Mouse (Mus musculus) neural tube, embryonic 11.5 days (tissue): ENCODE results near the gene BC037034. TPM values are rescaled to one million over a fixed set of nuclear protein-coding genes. Genes with fewer than 3 reads are reported as not detected.

Source experiments
- ATAC-seq: fragments of 200-750 bp; cut with Nextera tagmentation; 2 replicates; pipeline ENCODE4 v1.8.0; 2017; ENCODE audit warnings: moderate number of reproducible peaks, mild to moderate bottlenecking, moderate TSS enrichment, moderate library complexity; ENCODE audit not compliant: insufficient read depth, low FRiP score, low TSS enrichment
- DNase-seq: peaks from one replicate; pipeline ENCODE4 v3.0.0-alpha.2; 2015; ENCODE audit warnings: low spot score
- H3K27ac ChIP-seq: fragments of 300-500 bp; sonication (generic); 2 replicates; pipeline ENCODE4 v1.5.1; 2014; ENCODE audit warnings: low read depth, mild to moderate bottlenecking, low read length
- H3K27me3 ChIP-seq: fragments of 300-500 bp; sonication (generic); 2 replicates; pipeline ENCODE4 v1.6.1; 2014; ENCODE audit warnings: mild to moderate bottlenecking, low read length, mixed read lengths; ENCODE audit not compliant: control insufficient read depth, insufficient read depth
- H3K36me3 ChIP-seq: fragments of 300-500 bp; sonication (generic); 2 replicates; pipeline ENCODE4 v1.6.1; 2014; ENCODE audit warnings: mild to moderate bottlenecking, low read length, moderate library complexity, mixed read lengths; ENCODE audit not compliant: control insufficient read depth, insufficient read depth
- H3K4me1 ChIP-seq: fragments of 300-500 bp; sonication (generic); 2 replicates; pipeline ENCODE4 v1.6.1; 2014; ENCODE audit warnings: low read length, mixed read lengths; ENCODE audit not compliant: control insufficient read depth, insufficient read depth
- H3K4me2 ChIP-seq: fragments of 300-500 bp; sonication (generic); 2 replicates; pipeline ENCODE4 v1.6.1; 2014; ENCODE audit warnings: low read depth, mild to moderate bottlenecking, moderate library complexity
- H3K4me3 ChIP-seq: fragments of 300-500 bp; sonication (generic); 2 replicates; pipeline ENCODE4 v1.5.1; 2014; ENCODE audit warnings: low read depth, low read length
- H3K9ac ChIP-seq: fragments of 300-500 bp; sonication (generic); 2 replicates; pipeline ENCODE4 v1.6.1; 2014; ENCODE audit warnings: mild to moderate bottlenecking, low read length
- H3K9me3 ChIP-seq: fragments of 300-500 bp; sonication (generic); 2 replicates; pipeline ENCODE4 v1.6.1; 2016; ENCODE audit warnings: low read length; ENCODE audit not compliant: control insufficient read depth
- WGBS: fragments of 180-500 bp; shearing (Covaris S2); extraction: QIAGEN DNeasy Blood & Tissue Kit; methylation state at CpG from one replicate; pipeline ENCODE4 v1.1.7; 2014; 5-methylcytosine and 5-hydroxymethylcytosine counted together
- polyA plus RNA-seq: library from polyadenylated mRNA; unstranded; fragments of >200 nt; fragmentation: Nextera tagmentation; extraction: Ambion mirVana; gene quantifications from 2 replicates; pipeline ENCODE4 v1.2.1, GENCODE M21; 2014

The BC037034 gene
- polyA plus RNA-seq, 1 experiment from 2014 or later, result 9.1 TPM

- no peaks in the 10 kb centered on the region for H3K9me3 ChIP-seq
- no peak overlapping the region for H3K27ac ChIP-seq
- H3K27me3 ChIP-seq, result no peaks in the 10 kb centered on the region
- DNase-seq, result no peak
- peaks cover 14% of the 10 kb centered on the region for H3K4me1 ChIP-seq
- no peak overlapping the region for H3K4me2 ChIP-seq
- no peak for ATAC-seq
- H3K36me3 ChIP-seq, result peaks cover 17% of the 10 kb centered on the region
- no peak overlapping the region for H3K9ac ChIP-seq
- H3K4me3 ChIP-seq, result no peak overlapping the region
- WGBS, result 88% methylated on average over 3 of the region's 3 CpGs
Observed at GRCm38 (mm10) chr5:138258078-138258477, 5.8 kb downstream of the BC037034 start.

GRCm38 (mm10) chr5:138257585-138257978 lies 6.3 kb downstream of the BC037034 start:
- DNase-seq (no peak), ATAC-seq (no peak)
- no peak overlapping the region for H3K4me2 ChIP-seq
- H3K27ac ChIP-seq, result no peak overlapping the region
- no peak overlapping the region for H3K4me3 ChIP-seq
- H3K36me3 ChIP-seq, result peaks cover 17% of the 10 kb centered on the region
- no peak overlapping the region for H3K9ac ChIP-seq
- H3K4me1 ChIP-seq, result peaks cover 9% of the 10 kb centered on the region
- H3K27me3 ChIP-seq, result no peaks in the 10 kb centered on the region
- no peaks in the 10 kb centered on the region for H3K9me3 ChIP-seq
- 96% methylated on average over 4 of the region's 4 CpGs for WGBS

- Histone ChIP-seq H3K4me2 (no peak overlapping the region), H3K36me3 (peaks cover 17% of the 10 kb centered on the region), H3K9ac (no peak overlapping the region), H3K9me3 (no peaks in the 10 kb centered on the region), H3K4me3 (no peak overlapping the region), H3K27me3 (no peaks in the 10 kb centered on the region), H3K4me1 (peaks cover 7% of the 10 kb centered on the region), H3K27ac (no peak overlapping the region)
- WGBS, result 92% methylated on average over 10 of the region's 10 CpGs
- no peak for DNase-seq
- no peak for ATAC-seq
Observed at GRCm38 (mm10) chr5:138256966-138257584, 6.8 kb downstream of the BC037034 start.

GRCm38 (mm10) chr5:138256094-138256467 lies 7.8 kb downstream of the BC037034 start:
- Histone ChIP-seq H3K9me3 (no peaks in the 10 kb centered on the region), H3K4me2 (peak overlapping the region; percentile 77), H3K27ac (peak overlapping the region; percentile 28; the same call in 1 of the 2 replicates), H3K36me3 (peaks cover 10% of the 10 kb centered on the region), H3K4me3 (peak overlapping the region; percentile 60), H3K27me3 (no peaks in the 10 kb centered on the region), H3K4me1 (peaks cover 7% of the 10 kb centered on the region), H3K9ac (peak overlapping the region; percentile 53)
- DNase-seq (no peak), ATAC-seq (no peak; the same call in 1 of the 2 replicates)
- WGBS, result 36% methylated on average over 7 of the region's 7 CpGs

GRCm38 (mm10) chr5:138255353-138256093 lies 8.3 kb downstream of the BC037034 start, which contains the start of gene Lamtor4:
Gene Lamtor4 (plus strand): TSS chr5:138255482.
- H3K4me2 ChIP-seq, result peak within 1 kb of the TSS; percentile 77
- peak; percentile 90 for DNase-seq
- ATAC-seq, result peak; percentile 99
- H3K27me3 ChIP-seq, result no peaks in the 10 kb centered on the region
- peak within 1 kb of the TSS; percentile 60 for H3K4me3 ChIP-seq
- H3K4me1 ChIP-seq, result peaks cover 7% of the 10 kb centered on the region
- under 1% methylated on average over 38 of the region's 38 CpGs for WGBS
- peak within 1 kb of the TSS; percentile 28; the same call in 1 of the 2 replicates for H3K27ac ChIP-seq
- H3K9ac ChIP-seq, result peak within 1 kb of the TSS; percentile 53
- no peaks in the 10 kb centered on the region for H3K9me3 ChIP-seq
- H3K36me3 ChIP-seq, result peaks cover 10% of the 10 kb centered on the region

GRCm38 (mm10) chr5:138253061-138253460 lies 10.8 kb downstream of the BC037034 start:
- DNase-seq (no peak), ATAC-seq (no peak)
- WGBS, result 91% methylated on average over 3 of the region's 3 CpGs
- Histone ChIP-seq H3K36me3 (no peaks in the 10 kb centered on the region), H3K4me1 (peaks cover 7% of the 10 kb centered on the region), H3K4me2 (no peak overlapping the region), H3K9ac (no peak overlapping the region), H3K4me3 (no peak overlapping the region), H3K27ac (no peak overlapping the region), H3K9me3 (no peaks in the 10 kb centered on the region), H3K27me3 (no peaks in the 10 kb centered on the region)

GRCm38 (mm10) chr5:138251144-138251543 lies 12.7 kb downstream of the BC037034 start:
- no peak for ATAC-seq
- H3K9me3 ChIP-seq, result no peaks in the 10 kb centered on the region
- H3K27me3 ChIP-seq, result no peaks in the 10 kb centered on the region
- no peak for DNase-seq
- peaks cover 3% of the 10 kb centered on the region for H3K4me1 ChIP-seq
- H3K4me3 ChIP-seq, result no peak overlapping the region
- no peaks in the 10 kb centered on the region for H3K36me3 ChIP-seq
- H3K4me2 ChIP-seq, result no peak overlapping the region
- whole genome bisulfite sequencing, result 85% methylated on average over 12 of the region's 12 CpGs
- no peak overlapping the region for H3K27ac ChIP-seq
- no peak overlapping the region for H3K9ac ChIP-seq

- Histone ChIP-seq H3K4me3 (no peak overlapping the region), H3K27ac (no peak overlapping the region), H3K4me1 (no peaks in the 10 kb centered on the region), H3K27me3 (no peaks in the 10 kb centered on the region), H3K9me3 (no peaks in the 10 kb centered on the region), H3K9ac (no peak overlapping the region), H3K4me2 (no peak overlapping the region), H3K36me3 (no peaks in the 10 kb centered on the region)
- WGBS, result 34% methylated on average over 2 of the region's 2 CpGs
- ATAC-seq (no peak), DNase-seq (no peak)
Observed at GRCm38 (mm10) chr5:138241511-138241910, 22.3 kb downstream of the BC037034 start.

GRCm38 (mm10) chr5:138234224-138234623 lies 29.6 kb downstream of the BC037034 start:
- no peak for ATAC-seq
- H3K9ac ChIP-seq, result no peak overlapping the region
- H3K4me1 ChIP-seq, result no peaks in the 10 kb centered on the region
- H3K4me3 ChIP-seq, result no peak overlapping the region
- DNase-seq, result no peak
- H3K36me3 ChIP-seq, result no peaks in the 10 kb centered on the region
- no peak overlapping the region for H3K27ac ChIP-seq
- no peaks in the 10 kb centered on the region for H3K9me3 ChIP-seq
- H3K4me2 ChIP-seq, result no peak overlapping the region
- no peaks in the 10 kb centered on the region for H3K27me3 ChIP-seq
